In genomic region chr16:42014937-42015336, GRCm38 (mm10) we compare ENCODE assay signal across 21 mouse cellular contexts.
DNase-seq lines count a peak whose midpoint lies in the region; ATAC-seq and TF ChIP-seq lines count a peak whose summit lies in the region.
"Had no signal": no experiment of that assay in that cellular context is flagged by ENCODE, and none has a peak within 500 bp of the region (broad histone marks: within the 10 kb centered on the region; RNA-seq: fewer than 3 reads in every experiment).

No protein-coding gene starts in this region.

- ATAC-seq in hindbrain, embryonic 13.5 days (ENCODE audit: low FRiP score): no peak
- ATAC-seq in hindbrain, postnatal 0 days: no peak
- no peak; the same call in 1 of the 2 replicates for ATAC-seq in hindbrain, embryonic 16.5 days

- no peaks in the 10 kb centered on the region for H3K36me3 ChIP-seq in hindbrain, embryonic 13.5 days
- H3K36me3 ChIP-seq in hindbrain, postnatal 0 days (ENCODE audit: insufficient read depth, low read length): no peaks in the 10 kb centered on the region
- no peaks in the 10 kb centered on the region for H3K36me3 ChIP-seq in hindbrain, embryonic 16.5 days (ENCODE audit: control insufficient read depth, insufficient read depth, low read length)
- H3K36me3 ChIP-seq: embryonic facial prominence, embryonic 13.5 days; forebrain, embryonic 15.5 days; G1E; heart, embryonic 12.5 days had no signal

- no peak for TF ChIP-seq CTCF in hindbrain, postnatal 0 days (IDR thresholded peaks at IDR 0.05; ENCODE audit: low read depth)

- H3K9ac ChIP-seq in hindbrain, embryonic 13.5 days: no peak overlapping the region
- no peak overlapping the region for H3K9ac ChIP-seq in hindbrain, postnatal 0 days (replicated peaks; ENCODE audit: low read length)
- H3K9ac ChIP-seq in hindbrain, embryonic 16.5 days (ENCODE audit: low read depth, low read length): no peak overlapping the region
- H3K9ac ChIP-seq: embryonic facial prominence, embryonic 13.5 days; forebrain, embryonic 15.5 days; heart, embryonic 12.5 days had no signal

- H3K27me3 ChIP-seq in hindbrain, embryonic 13.5 days: no peaks in the 10 kb centered on the region
- no peaks in the 10 kb centered on the region for H3K27me3 ChIP-seq in hindbrain, postnatal 0 days (ENCODE audit: insufficient read depth, low read length)
- H3K27me3 ChIP-seq in hindbrain, embryonic 16.5 days (replicated peaks; ENCODE audit: control insufficient read depth, insufficient read depth, low read length): no peaks in the 10 kb centered on the region
- H3K27me3 ChIP-seq: embryonic facial prominence, embryonic 13.5 days; forebrain, embryonic 15.5 days; heart, embryonic 12.5 days had no signal

- H3K4me2 ChIP-seq in hindbrain, embryonic 13.5 days: no peak overlapping the region
- H3K4me2 ChIP-seq in hindbrain, postnatal 0 days (ENCODE audit: low read depth, low read length): no peak overlapping the region
- H3K4me2 ChIP-seq in hindbrain, embryonic 16.5 days (ENCODE audit: low read length): no peak overlapping the region
- H3K4me2 ChIP-seq: embryonic facial prominence, embryonic 13.5 days; forebrain, embryonic 15.5 days; heart, embryonic 12.5 days had no signal

- H3K9me3 ChIP-seq in hindbrain, embryonic 13.5 days: no peaks in the 10 kb centered on the region
- no peaks in the 10 kb centered on the region for H3K9me3 ChIP-seq in hindbrain, postnatal 0 days (ENCODE audit: low read length)
- H3K9me3 ChIP-seq in hindbrain, embryonic 16.5 days (ENCODE audit: control insufficient read depth, low read length): no peaks in the 10 kb centered on the region
- H3K9me3 ChIP-seq: embryonic facial prominence, embryonic 13.5 days; forebrain, embryonic 15.5 days; heart, embryonic 12.5 days had no signal

- peaks cover 12% of the 10 kb centered on the region for H3K4me1 ChIP-seq in hindbrain, embryonic 13.5 days (replicated peaks)
- no peaks in the 10 kb centered on the region for H3K4me1 ChIP-seq in hindbrain, postnatal 0 days (ENCODE audit: insufficient read depth, low read length)
- H3K4me1 ChIP-seq in hindbrain, embryonic 16.5 days (ENCODE audit: control insufficient read depth, insufficient read depth, low read depth, low read length): no peaks in the 10 kb centered on the region
- H3K4me1 ChIP-seq: embryonic facial prominence, embryonic 13.5 days; heart, embryonic 12.5 days had no signal

- H3K4me3 ChIP-seq in hindbrain, embryonic 13.5 days: no peak overlapping the region
- H3K4me3 ChIP-seq in hindbrain, postnatal 0 days (ENCODE audit: low read length): no peak overlapping the region
- H3K4me3 ChIP-seq in hindbrain, embryonic 16.5 days (ENCODE audit: low read length): no peak overlapping the region
- H3K4me3 ChIP-seq: embryonic facial prominence, embryonic 13.5 days; forebrain, embryonic 15.5 days; heart, embryonic 12.5 days had no signal

- DNase-seq in cerebellum, adult 9-10 months: peak; percentile 48
- DNase-seq in cerebellum, postnatal 10 days: no peak
- DNase-seq in hindbrain, postnatal 0 days (ENCODE audit: low spot score): no peak
- peak; percentile 45 for DNase-seq in brain, adult 2 months (ENCODE audit: low read depth, low spot score)
- no peak for DNase-seq in MN1 (ENCODE audit: low spot score)
- DNase-seq in kidney, postnatal 10 days: no peak
- DNase-seq: adrenal gland, postnatal 14 days; heart, postnatal 14 days; kidney, adult 2 months; kidney, postnatal 25 days; left cerebral cortex, postnatal 4 days; liver; lung, adult 18-20 months; lung, postnatal 14 days; thymus, postnatal 14 days had no signal

- H3K27ac ChIP-seq in hindbrain, embryonic 13.5 days: peak overlapping the region; percentile 48
- H3K27ac ChIP-seq in hindbrain, postnatal 0 days: no peak overlapping the region
- H3K27ac ChIP-seq in hindbrain, embryonic 16.5 days (ENCODE audit: low read depth, low read length): 0 out of 2 replicates have a peak overlapping the region, but pooled peaks have one; percentile 12
- H3K27ac ChIP-seq: embryonic facial prominence, embryonic 13.5 days; forebrain, embryonic 15.5 days had no signal

- 47% methylated on average over 5 of the region's 5 CpGs for WGBS in hindbrain, embryonic 13.5 days
- 51% methylated on average over 5 of the region's 5 CpGs for WGBS in hindbrain, postnatal 0 days
- 36% methylated on average over 5 of the region's 5 CpGs for WGBS in hindbrain, embryonic 16.5 days

Comparison
In these comparisons a context has a peak if more than half of its experiments do, and no peak if none do; other contexts are left out.
1. DNase-seq: peak in cerebellum, adult 9-10 months (single experiment) and brain, adult 2 months (single experiment); none in cerebellum, postnatal 10 days (0 of 2), hindbrain, postnatal 0 days (single experiment), MN1 (single experiment) and kidney, postnatal 10 days (single experiment).